Mouse (Mus musculus) gastrocnemius, postnatal 25 days (tissue): Measurements from ENCODE around the gene Gm10024. TPM values are rescaled to one million over a fixed set of nuclear protein-coding genes. Genes with fewer than 3 reads are reported as not detected.
"Not testable (repeated sequence)": the region's sequence is repeated elsewhere in the genome, so short reads cannot be mapped to it uniquely, and the experiment has no call there.

ENCODE experiments used
- DNase-seq: peaks from one replicate; pipeline ENCODE4 v3.0.0; 2022
- long read RNA-seq, 2 experiments: library from polyadenylated mRNA; stranded (forward); transcript quantifications; one replicate each; pipeline ENCODE4 v2.0.0; 2021
- total RNA-seq, 2 experiments: library from RNA; stranded (reverse); gene quantifications; 1 replicate in 1 of 2; 2 replicates in 1 of 2; pipeline ENCODE4 v1.2.3; 2021

Gene Gm10024
- not detected for total RNA-seq
- long read RNA-seq, experiment 1, result 0 reads
- long read RNA-seq, experiment 2, result 0 reads

GRCm38 (mm10) chr10:77711157-77711556 lies at the start of gene Gm10024:
Gene Gm10024, plus strand, starts transcription at chr10:77711457.
- not testable (repeated sequence) for DNase-seq

- no peak for DNase-seq
Measured at GRCm38 (mm10) chr10:77663949-77664665, 47.1 kb upstream of the Gm10024 start.

GRCm38 (mm10) chr10:77666342-77666741 lies 44.9 kb upstream of the Gm10024 start:
- no peak for DNase-seq

DNA sequence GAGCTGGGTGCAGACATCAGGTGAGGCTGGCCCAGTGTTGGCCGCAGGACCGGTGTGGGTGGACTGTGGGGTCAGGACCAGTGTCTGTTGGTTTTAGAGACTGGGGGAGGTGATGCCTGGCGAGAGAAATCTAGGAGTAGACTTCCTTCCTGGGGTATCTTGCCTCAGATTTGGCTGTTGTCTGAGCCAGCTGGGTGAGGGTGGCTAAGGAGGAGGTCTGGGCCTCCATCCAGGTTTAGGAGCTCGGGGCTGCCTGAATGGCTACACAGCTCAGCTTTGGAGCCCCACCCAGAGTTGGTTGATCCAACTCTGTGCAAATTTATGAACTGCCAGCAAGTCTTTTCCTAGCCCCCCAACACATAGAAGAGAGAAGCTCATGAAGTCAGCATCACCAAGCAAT lies 43.9 kb upstream of the Gm10024 start:
- DNase-seq, result no peak

DNA sequence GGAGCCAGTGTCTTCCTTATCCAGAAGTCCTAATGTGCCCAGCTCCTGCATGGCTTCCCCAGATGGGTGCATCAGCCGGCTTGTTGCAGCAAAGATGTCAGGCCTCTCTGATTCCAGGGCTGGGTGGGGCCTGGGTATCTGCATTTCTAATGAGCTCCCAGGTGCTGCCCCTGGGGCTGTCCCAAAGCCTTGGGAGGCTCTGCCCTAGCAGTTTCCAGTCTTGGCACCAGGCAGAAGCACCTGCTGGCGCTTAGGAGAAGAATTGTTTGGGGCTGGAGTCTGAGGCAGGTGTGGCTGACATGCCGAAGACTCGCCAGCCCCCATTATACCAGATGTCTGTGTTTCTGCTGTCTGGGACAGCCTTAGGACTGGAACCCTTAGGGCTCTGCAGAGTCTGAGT lies 40.5 kb upstream of the Gm10024 start:
- DNase-seq, result no peak

GRCm38 (mm10) chr10:77671519-77671918 lies 39.7 kb upstream of the Gm10024 start:
- DNase-seq, result no peak

DNA sequence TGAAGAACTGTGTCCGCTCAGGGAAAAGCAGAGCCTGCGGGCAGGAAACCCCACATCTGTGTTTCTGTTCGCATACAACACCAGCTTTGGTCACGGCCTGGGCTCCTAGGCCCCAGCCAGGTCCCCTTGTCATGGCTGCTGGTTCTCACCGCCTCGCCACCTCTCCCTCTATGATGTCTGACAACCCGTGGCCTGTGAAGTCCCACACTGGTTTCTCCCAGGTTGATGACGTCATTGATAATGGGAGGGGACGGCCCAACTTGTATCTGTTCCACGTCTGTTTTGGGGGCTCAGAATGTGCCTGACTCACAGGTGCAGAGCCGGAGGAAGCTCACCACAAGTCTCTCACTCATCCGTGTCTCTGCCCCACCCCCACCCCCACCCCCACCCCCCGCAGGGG lies 37.5 kb upstream of the Gm10024 start:
- no peak for DNase-seq

DNA sequence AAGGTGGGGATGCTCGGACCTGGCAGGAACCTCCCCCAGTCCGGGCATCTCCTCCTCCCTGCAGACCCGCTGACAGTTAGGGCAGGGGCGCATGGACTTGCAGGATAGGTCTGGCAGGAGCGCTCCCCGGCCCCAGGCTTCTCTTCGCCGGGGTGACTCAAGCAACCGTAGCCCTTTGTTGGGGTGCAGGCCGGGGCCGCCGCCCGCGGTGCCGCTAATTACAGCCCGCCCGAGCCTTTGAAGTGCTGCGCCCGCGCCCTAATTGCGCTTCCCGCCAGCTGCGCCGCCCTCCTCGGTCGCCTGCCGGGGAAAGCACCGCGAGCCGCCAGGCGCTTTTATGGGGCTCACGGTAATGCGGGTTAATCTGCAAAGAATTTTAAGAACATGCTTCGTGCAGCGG lies 33.7 kb upstream of the Gm10024 start:
- no peak for DNase-seq

DNA sequence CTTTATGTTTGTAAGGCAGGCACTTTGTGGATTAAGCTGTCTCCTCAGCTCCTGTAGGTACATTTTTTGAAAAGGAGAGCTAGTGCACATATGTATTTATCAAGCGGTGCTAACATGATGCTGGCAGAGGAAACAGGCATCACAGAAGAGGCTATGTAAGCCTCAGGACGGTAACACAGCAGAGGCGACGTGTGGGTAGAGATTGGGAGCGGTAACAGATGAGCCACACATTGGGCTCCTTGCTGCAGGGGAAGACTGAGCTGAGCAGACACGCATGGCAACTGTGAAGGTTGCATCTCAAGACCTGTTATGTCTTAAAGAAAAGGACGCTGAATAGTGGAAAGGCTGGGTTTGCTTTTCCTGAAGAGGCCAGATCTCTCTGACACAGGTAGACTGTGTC lies 28.3 kb upstream of the Gm10024 start:
- no peak for DNase-seq

GRCm38 (mm10) chr10:77684181-77684580 lies 27.1 kb upstream of the Gm10024 start:
- DNase-seq, result no peak

GRCm38 (mm10) chr10:77685895-77686664 lies 25.2 kb upstream of the Gm10024 start, which contains the start of gene Tspear:
Gene Tspear, plus strand, starts transcription at chr10:77686569.
- DNase-seq, result no peak

DNA sequence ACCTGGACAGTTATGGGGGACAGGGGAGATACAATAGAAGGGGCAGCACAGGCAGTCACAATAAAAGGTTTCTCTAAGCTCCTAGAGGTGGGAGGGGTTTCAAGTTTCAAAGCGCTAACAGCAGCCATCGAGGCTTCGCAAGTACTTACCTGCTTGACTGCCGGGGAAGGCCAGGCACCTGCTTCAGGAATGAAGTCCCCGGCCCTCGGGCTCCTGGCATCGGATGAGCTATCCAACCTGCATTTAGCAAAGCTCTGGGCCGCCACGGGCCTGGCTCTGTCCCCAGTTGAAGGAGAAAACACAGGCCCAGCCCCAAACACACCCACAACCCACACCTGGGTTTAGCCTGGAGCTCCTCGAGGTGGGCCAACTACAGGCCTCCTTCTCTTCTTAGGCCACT lies 24.2 kb upstream of the Gm10024 start:
- DNase-seq, result no peak

DNA sequence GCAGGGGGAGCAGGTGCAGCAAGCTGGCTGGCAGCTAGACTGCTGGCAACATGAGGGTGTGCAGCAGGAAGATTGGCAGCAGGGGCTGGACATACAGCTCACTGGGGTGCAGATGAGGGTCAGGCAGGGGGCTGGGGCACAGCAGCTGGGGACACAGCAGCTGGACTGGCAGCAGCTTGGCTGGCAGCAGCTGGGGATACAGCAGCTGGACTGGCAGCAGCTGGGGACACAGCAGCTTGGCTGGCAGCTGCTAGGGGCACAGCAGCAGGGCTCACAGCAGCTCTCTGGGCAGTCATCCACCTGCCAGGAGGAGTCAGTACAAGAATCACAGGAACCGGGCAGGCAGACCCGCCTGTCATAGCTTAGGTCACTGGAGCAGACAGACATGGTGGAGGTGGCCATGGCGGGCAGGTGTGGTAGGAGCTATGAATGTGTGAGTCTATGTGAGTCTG lies 20.9 kb upstream of the Gm10024 start, which contains the start of gene Gm19402:
Gene Gm19402 (minus strand): TSS at position 402 of the 452 bp plus-strand sequence.
- DNase-seq, result not testable (repeated sequence)

DNA sequence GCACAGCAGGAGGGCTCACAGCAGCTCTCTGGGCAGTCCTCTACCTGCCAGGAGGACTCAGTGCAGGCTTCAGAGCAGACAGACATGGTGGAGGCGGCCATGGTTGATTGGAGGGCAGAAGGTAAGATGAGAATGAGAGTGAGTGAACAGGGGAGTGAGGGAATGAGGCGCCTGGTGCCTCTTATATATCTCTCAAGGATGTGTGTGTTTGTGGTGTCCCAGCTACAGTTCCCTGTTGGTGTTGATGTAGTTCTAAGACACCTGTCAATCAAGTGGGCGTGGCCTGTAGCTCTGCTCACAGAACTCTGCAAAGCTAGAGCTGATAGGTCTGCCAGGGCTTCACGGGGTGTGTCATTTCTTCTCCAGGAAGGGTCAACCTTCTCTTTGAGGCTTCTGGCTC lies 14.1 kb upstream of the Gm10024 start, which contains the start of gene Gm9508:
Gene Gm9508 (minus strand): TSS at position 101 of the 400 bp plus-strand sequence.
- no peak for DNase-seq

DNA sequence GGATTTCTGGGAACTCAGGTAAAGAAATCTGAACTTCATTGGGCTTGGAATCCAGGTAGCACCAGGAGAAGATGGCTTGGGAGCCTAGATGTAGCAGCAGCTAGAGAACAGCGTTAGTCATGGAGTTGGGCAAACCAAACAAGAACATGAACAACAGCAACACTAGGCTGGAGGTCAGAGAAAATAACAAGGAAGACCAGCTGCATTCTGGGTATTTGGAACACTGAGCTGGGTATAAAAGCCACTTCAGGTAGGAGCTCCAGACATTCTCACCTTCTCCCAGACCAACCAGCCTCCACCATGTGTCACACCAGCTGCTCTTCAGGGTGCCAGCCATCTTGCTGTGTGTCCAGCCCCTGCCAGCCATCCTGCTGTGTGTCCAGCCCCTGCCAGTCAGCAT lies 4.9 kb upstream of the Gm10024 start, which contains the start of gene Gm10272:
Gene Gm10272 (plus strand): TSS at position 301 of the 400 bp plus-strand sequence.
- DNase-seq, result no peak

DNA sequence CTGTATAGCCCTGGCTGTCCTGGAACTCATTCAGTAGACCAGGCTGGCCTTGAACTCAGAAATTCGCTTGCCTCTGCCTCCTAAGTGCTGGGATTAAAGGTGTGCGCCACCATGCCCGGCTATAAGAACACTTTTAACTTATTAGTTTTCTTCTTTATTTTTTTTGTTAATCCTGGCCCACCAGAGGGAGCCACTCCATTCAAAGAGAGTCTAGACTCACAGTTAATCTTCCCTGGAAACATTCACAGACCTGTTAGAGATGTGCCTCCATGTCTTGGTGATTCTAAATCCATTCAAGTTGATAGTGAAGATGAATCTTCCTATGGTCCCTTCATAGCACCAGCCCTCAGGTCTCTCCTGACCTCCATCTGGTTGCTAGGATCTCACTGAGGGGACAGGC lies 1.4 kb upstream of the Gm10024 start:
- DNase-seq, result no peak

DNA sequence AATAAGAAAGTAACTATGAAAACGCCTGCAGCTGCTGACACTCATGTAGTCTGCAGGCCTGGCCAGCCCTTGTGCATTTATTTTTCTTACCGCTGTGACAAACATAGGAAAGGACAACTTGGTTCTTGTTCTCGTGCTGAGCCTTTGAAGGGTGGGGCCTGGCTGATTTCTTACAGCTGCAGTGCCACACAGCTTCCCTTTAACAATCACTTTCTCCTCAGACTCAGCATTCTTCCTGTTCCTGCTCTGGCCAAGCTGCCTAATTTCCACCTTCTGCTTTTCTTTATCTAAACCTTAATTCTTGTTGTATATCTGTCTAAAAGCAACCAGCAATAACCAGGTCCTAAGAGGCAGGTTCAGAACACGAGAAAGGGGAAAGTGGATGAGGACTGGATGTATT lies 2.5 kb downstream of the Gm10024 start:
- no peak for DNase-seq

GRCm38 (mm10) chr10:77715507-77715906 lies 4.2 kb downstream of the Gm10024 start, which contains the start of gene Gm10142:
Gene Gm10142, plus strand, starts transcription at chr10:77715807.
- no peak for DNase-seq

GRCm38 (mm10) chr10:77720299-77720698 lies 9.0 kb downstream of the Gm10024 start, which contains the start of gene Krtap12-1:
Gene Krtap12-1, plus strand, starts transcription at chr10:77720599.
- not testable (repeated sequence) for DNase-seq

GRCm38 (mm10) chr10:77724855-77725254 lies 13.6 kb downstream of the Gm10024 start:
- no peak for DNase-seq

DNA sequence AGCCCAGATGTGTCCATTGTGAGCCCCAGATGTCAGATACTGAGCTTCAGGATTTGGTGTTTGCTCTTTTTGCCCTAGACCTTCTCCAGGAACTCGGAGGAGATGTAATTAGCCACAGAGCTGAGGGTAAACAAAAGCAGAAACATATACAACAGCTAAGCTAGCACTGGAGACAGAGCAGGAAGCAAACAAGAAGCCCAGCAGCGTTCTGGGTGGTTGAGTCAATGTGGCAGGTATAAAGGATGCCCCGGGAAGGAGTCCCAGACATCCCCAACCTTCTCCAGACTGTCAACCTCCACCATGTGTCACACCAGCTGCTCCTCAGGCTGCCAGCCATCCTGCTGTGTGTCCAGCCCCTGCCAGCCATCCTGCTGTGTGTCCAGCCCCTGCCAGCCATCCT lies 14.9 kb downstream of the Gm10024 start, which contains the start of gene Gm10100:
Gene Gm10100 (plus strand): TSS at position 301 of the 400 bp plus-strand sequence.
- no peak for DNase-seq

GRCm38 (mm10) chr10:77728280-77728679 lies 17.0 kb downstream of the Gm10024 start:
- no peak for DNase-seq

DNA sequence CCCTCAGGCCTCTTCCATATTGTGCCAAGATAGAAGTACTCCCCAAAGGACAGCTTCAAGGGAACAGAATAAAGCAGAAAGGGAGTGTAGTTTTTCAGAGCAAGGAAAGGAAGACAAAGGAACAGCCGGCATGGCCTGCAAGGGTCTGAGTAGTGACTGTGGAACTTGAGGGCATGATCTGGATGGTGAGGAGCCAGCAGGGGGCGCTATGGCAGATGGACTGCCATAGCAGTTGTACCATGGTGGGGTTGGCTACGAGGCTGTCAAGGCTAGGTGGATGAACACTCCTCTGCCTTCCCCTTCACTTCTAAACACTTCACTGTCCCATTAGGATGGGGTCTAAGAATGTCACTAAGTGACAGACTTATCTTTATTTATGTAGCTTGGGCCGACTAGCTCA lies 18.0 kb downstream of the Gm10024 start:
- no peak for DNase-seq
